Mouse (Mus musculus) heart, embryonic 14.5 days (tissue): Measurements from ENCODE around the gene Radil. TPM values are rescaled to one million over a fixed set of nuclear protein-coding genes. Genes with fewer than 3 reads are reported as not detected.

Experiments used
- ATAC-seq: fragments of 200-750 bp; cut with Nextera tagmentation; 2 replicates; pipeline ENCODE4 v1.8.0; 2017; ENCODE audit warnings: low read depth, moderate TSS enrichment; ENCODE audit not compliant: insufficient number of reproducible peaks, insufficient read depth, low FRiP score
- H3K27ac ChIP-seq, 2 experiments: fragments of 200-500 bp in 1 of 2; fragments of 300-500 bp in 1 of 2; sonication (generic) in 1 of 2; replicated peaks in 1 of 2; 2 replicates each; pipeline ENCODE4 v1.5.1; 2012 to 2014; ENCODE audit warnings: low read depth in 2 of 2, low read length in 2 of 2, control low read depth in 1 of 2, mild to moderate bottlenecking in 1 of 2, mixed read lengths in 1 of 2; ENCODE audit not compliant: control insufficient read depth in 1 of 2, insufficient read depth in 1 of 2
- H3K27me3 ChIP-seq: fragments of 300-500 bp; sonication (generic); 2 replicates; pipeline ENCODE4 v1.6.1; 2014; ENCODE audit warnings: mild to moderate bottlenecking, low read length, control low read depth; ENCODE audit not compliant: control insufficient read depth, insufficient read depth
- H3K36me3 ChIP-seq: fragments of 300-500 bp; sonication (generic); 2 replicates; pipeline ENCODE4 v1.6.1; 2014; ENCODE audit warnings: mild to moderate bottlenecking, control low read depth, low read length, mixed read lengths; ENCODE audit not compliant: control insufficient read depth, insufficient read depth
- H3K4me1 ChIP-seq, 2 experiments: fragments of 200-500 bp in 1 of 2; fragments of 300-500 bp in 1 of 2; sonication (generic) in 1 of 2; 2 replicates each; pipeline ENCODE4 v1.6.1; 2012 to 2014; ENCODE audit warnings: low read length in 2 of 2, control low read depth in 1 of 2, mixed read lengths in 1 of 2; ENCODE audit not compliant: control insufficient read depth in 2 of 2, insufficient read depth in 2 of 2
- H3K4me2 ChIP-seq: fragments of 300-500 bp; sonication (generic); 2 replicates; pipeline ENCODE4 v1.6.1; 2014; ENCODE audit warnings: mild to moderate bottlenecking, low read length
- H3K4me3 ChIP-seq, 2 experiments: fragments of 200-500 bp in 1 of 2; fragments of 300-500 bp in 1 of 2; sonication (generic) in 1 of 2; 2 replicates each; pipeline ENCODE4 v1.5.1; 2012 to 2014; ENCODE audit warnings: low read length in 2 of 2, mild to moderate bottlenecking in 2 of 2, control low read depth in 1 of 2, low read depth in 1 of 2, moderate library complexity in 1 of 2; ENCODE audit not compliant: control insufficient read depth in 1 of 2, insufficient read depth in 1 of 2
- H3K9ac ChIP-seq: fragments of 300-500 bp; sonication (generic); 2 replicates; pipeline ENCODE4 v1.6.1; 2014; ENCODE audit warnings: mild to moderate bottlenecking, low read length
- H3K9me3 ChIP-seq: fragments of 300-500 bp; sonication (generic); 2 replicates; pipeline ENCODE4 v1.6.1; 2016; ENCODE audit warnings: low read length, control low read depth; ENCODE audit not compliant: control insufficient read depth
- WGBS: fragments of 180-500 bp; shearing (Covaris S2); extraction: QIAGEN DNeasy Blood & Tissue Kit; methylation state at CpG from one replicate; pipeline ENCODE4 v1.1.7; 2014; 5-methylcytosine and 5-hydroxymethylcytosine counted together
- polyA plus RNA-seq: library from polyadenylated mRNA; unstranded; fragments of >200 nt; fragmentation: Nextera tagmentation; extraction: Ambion mirVana; gene quantifications from 2 replicates; pipeline ENCODE4 v1.2.1, GENCODE M21; 2014

Radil gene
- polyA plus RNA-seq, 1 experiment from 2014 or later = 12.1 TPM

- no peak overlapping the region for H3K4me2 ChIP-seq
- no peaks in the 10 kb centered on the region for H3K36me3 ChIP-seq
- WGBS = 57% methylated on average over 7 of the region's 7 CpGs
- peaks cover 11 to 14% of the 10 kb centered on the region in 2 experiments for H3K4me1 ChIP-seq
- no peak overlapping the region for H3K27ac ChIP-seq
- H3K27me3 ChIP-seq = no peaks in the 10 kb centered on the region
- H3K9me3 ChIP-seq = no peaks in the 10 kb centered on the region
- peak overlapping the region; percentile 4; the same call in 1 of the 2 replicates for H3K9ac ChIP-seq
- no peak overlapping the region for H3K4me3 ChIP-seq
- ATAC-seq = no peak
These were observed 40.9 kb downstream of the Radil start for GRCm38 (mm10) chr5:142510061-142510414.

DNA sequence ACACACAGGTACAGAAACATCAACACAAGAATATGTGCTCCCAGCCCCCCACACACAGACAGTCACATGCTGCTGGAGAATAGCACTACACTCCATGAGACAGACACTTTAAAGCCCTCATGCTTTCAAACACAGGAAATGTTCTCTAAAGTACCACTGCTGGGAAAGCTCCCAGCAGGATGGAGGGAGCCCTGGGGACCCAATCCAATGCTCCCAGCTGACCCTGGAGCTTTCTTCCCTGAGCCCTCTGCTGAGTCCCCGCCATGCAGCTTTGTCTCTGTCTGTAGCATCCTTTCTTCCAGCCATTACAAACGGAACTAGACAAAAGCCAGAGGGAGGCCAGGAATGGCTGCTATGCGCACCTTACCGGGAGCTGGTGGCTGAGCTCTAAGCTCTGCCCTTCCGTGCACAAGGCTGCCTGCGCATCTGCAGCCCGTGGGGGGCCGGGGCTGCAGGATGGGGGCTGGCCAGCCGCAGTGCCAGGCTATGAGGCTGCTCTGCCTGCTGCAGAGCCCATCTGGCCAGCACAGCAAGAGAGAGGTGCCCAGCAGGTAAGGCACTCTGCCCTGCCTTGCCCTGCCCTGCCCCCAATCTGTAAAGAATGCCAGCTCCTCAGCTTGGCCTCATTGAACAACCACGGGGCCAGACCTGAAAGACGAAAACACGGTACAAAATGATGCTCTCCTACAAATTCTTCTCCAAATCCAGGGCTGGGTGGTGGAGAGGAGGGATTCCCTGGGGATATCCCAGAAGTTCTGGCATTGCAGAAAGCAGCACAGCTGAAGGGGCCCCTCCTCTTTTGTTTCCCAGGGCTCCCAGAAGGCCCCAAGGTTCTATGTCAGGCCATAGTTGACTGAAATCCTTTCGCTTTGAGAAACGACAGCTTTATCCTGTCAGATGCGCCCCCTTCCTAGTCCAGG, 41.5 kb downstream of the Radil start:
- Histone ChIP-seq H3K27ac (0 out of 4 replicates have a peak overlapping the region, but pooled peaks of 1 of the 2 experiments have one; percentile 11), H3K9ac (peak overlapping the region; percentile 4; the same call in 1 of the 2 replicates), H3K36me3 (no peaks in the 10 kb centered on the region), H3K4me1 (peaks cover 11 to 14% of the 10 kb centered on the region in 2 experiments), H3K9me3 (no peaks in the 10 kb centered on the region), H3K4me3 (no peak overlapping the region), H3K4me2 (peak overlapping the region; percentile 38), H3K27me3 (no peaks in the 10 kb centered on the region)
- no peak for ATAC-seq
- 19% methylated on average over 15 of the region's 15 CpGs for WGBS

DNA sequence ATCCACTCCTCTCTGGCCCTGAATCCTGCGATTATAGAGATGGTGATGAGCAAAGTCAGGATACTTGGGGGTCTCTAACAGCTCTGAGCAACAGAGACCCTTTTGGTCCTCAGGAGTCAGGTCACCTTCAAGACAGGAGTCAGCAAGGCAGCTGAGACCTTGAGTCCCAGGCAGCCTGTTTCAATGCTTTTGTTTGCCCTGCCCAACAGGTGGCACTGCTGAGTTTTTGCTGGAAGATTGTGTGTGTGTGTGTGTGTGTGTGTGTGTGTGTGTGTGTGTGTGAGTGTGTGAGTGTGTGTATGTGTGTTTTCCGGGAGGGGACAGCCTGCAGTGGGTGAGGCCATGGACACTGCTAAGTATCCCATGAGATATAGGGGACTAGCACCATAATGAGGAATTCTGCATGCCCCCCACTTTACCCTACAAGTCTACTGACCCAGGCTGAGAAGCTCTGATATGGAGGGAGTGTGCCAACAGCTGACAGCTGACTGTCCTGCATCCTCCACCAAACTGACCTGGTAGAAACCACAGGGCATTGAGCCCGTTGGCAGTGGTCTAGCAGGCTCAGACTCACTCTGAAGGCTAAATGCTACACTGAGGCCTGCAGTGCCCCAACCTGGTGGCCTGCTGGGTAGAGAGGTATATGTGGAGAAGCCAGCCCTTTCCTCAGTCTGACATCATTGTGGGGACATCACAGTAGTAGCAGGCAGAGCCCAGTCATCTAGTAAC, 45.0 kb downstream of the Radil start:
- Histone ChIP-seq H3K9me3 (no peaks in the 10 kb centered on the region), H3K27ac (no peak overlapping the region), H3K4me1 (peaks cover 13 to 18% of the 10 kb centered on the region in 2 experiments), H3K27me3 (no peaks in the 10 kb centered on the region), H3K4me2 (no peak overlapping the region), H3K9ac (no peak overlapping the region), H3K36me3 (no peaks in the 10 kb centered on the region), H3K4me3 (no peak overlapping the region)
- ATAC-seq = no peak
- 63% methylated on average over 3 of the region's 3 CpGs for WGBS

- ATAC-seq = no peak
- 89% methylated on average over 3 of the region's 3 CpGs for WGBS
- H3K4me2 ChIP-seq = no peak overlapping the region
These were observed 46.7 kb downstream of the Radil start for GRCm38 (mm10) chr5:142504175-142504574.

DNA sequence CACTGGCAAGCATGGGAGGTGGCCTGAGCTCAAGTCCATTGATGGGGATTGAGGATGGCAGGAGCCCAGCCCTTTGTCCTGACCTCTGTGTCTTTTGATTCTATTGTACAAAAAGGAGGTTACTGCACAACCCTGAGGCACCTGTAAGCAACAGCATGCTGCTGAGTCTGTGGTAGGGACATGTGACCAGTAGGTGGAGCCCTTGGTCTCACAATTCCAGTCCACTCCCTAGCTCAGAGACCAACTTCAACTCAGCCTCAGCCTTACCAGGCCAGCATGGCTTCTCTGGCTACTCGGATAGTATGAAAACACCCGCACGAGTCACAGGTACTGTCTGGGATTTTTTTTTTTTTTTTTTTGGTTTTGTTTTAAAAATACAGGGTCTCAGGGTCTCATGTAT, 48.5 kb downstream of the Radil start:
- Histone ChIP-seq H3K27ac (no peak overlapping the region), H3K4me1 (peaks cover 2 to 3% of the 10 kb centered on the region in 2 experiments; a peak in 1 of 4 replicates), H3K4me3 (no peak overlapping the region), H3K36me3 (no peaks in the 10 kb centered on the region), H3K4me2 (no peak overlapping the region), H3K9me3 (no peaks in the 10 kb centered on the region), H3K27me3 (no peaks in the 10 kb centered on the region), H3K9ac (no peak overlapping the region)
- peak; percentile 81 for ATAC-seq
- 3% methylated on average over 3 of the region's 3 CpGs for WGBS

More at GRCm38 (mm10) chr5:142504175-142504574, 46.7 kb downstream of the Radil start:
- Histone ChIP-seq H3K36me3 (no peaks in the 10 kb centered on the region), H3K27ac (no peak overlapping the region), H3K27me3 (no peaks in the 10 kb centered on the region), H3K9me3 (no peaks in the 10 kb centered on the region), H3K9ac (no peak overlapping the region), H3K4me1 (peaks cover 3 to 7% of the 10 kb centered on the region in 2 experiments), H3K4me3 (no peak overlapping the region)

GRCm38 (mm10) chr5:142500918-142501317, 50.0 kb downstream of the Radil start:
- Histone ChIP-seq H3K4me1 (peaks cover 3 to 4% of the 10 kb centered on the region in 2 experiments; a peak in 1 of 4 replicates), H3K27ac (no peak overlapping the region), H3K36me3 (no peaks in the 10 kb centered on the region), H3K4me2 (no peak overlapping the region), H3K27me3 (no peaks in the 10 kb centered on the region), H3K4me3 (no peak overlapping the region), H3K9me3 (no peaks in the 10 kb centered on the region), H3K9ac (no peak overlapping the region)
- ATAC-seq = no peak
- 84% methylated on average over 10 of the region's 10 CpGs for WGBS

DNA sequence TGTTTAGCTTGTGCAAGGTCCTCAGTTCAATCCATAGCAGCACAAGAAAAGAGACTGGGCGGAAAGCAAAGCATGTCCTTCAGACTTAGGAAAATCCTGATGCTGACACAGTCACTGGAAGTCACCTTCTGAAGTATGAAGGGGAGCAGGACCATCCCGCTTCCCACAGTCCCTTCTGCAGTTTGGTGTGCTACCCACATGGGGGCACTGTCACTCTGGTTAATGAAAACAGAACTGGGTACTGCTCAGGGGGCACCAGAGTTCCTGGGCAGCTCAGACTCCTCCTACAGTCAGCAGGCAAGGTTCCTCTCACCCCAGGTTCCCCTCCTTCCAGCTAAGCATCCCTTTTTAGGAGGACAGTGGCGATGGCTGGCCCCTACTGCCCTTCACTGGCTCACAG, 51.9 kb downstream of the Radil start:
- Histone ChIP-seq H3K27me3 (no peaks in the 10 kb centered on the region), H3K4me1 (peaks cover 9 to 15% of the 10 kb centered on the region in 2 experiments), H3K9ac (no peak overlapping the region), H3K27ac (no peak overlapping the region), H3K4me3 (no peak overlapping the region), H3K9me3 (no peaks in the 10 kb centered on the region), H3K4me2 (no peak overlapping the region), H3K36me3 (no peaks in the 10 kb centered on the region)
- ATAC-seq = no peak
- 41% methylated on average over 3 of the region's 3 CpGs for WGBS
